Mouse (Mus musculus) limb, embryonic 10.5 days (tissue): ENCODE data around the gene Rad51d. TPM values are rescaled to one million over a fixed set of nuclear protein-coding genes. Genes with fewer than 3 reads are reported as not detected.

Experiments used
- DNase-seq: peaks from one replicate; pipeline ENCODE4 v3.0.0-alpha.2; 2017; ENCODE audit warnings: low spot score
- H3K27ac ChIP-seq: fragments of 300-500 bp; sonication (generic); 2 replicates; pipeline ENCODE4 v1.5.1; 2016; ENCODE audit warnings: mild to moderate bottlenecking
- H3K27me3 ChIP-seq: fragments of 300-500 bp; sonication (generic); 2 replicates; pipeline ENCODE4 v1.6.1; 2016; ENCODE audit warnings: low read depth, mild to moderate bottlenecking; ENCODE audit not compliant: poor library complexity, severe bottlenecking
- H3K36me3 ChIP-seq: fragments of 300-500 bp; sonication (generic); 2 replicates; pipeline ENCODE4 v1.6.1; 2016; ENCODE audit warnings: mild to moderate bottlenecking, moderate library complexity
- H3K4me1 ChIP-seq: fragments of 300-500 bp; sonication (generic); 2 replicates; pipeline ENCODE4 v1.6.1; 2016
- H3K4me3 ChIP-seq: fragments of 300-500 bp; sonication (generic); 2 replicates; pipeline ENCODE4 v1.5.1; 2016; ENCODE audit warnings: mild to moderate bottlenecking, moderate library complexity
- H3K9me3 ChIP-seq: fragments of 300-500 bp; sonication (generic); replicated peaks from 2 replicates; pipeline ENCODE4 v1.6.1; 2016; ENCODE audit warnings: mild to moderate bottlenecking
- WGBS: fragments of 180-500 bp; shearing (Covaris S2); methylation state at CpG from one replicate; pipeline ENCODE4 v1.1.7; 2016; 5-methylcytosine and 5-hydroxymethylcytosine counted together
- polyA plus RNA-seq: library from polyadenylated mRNA; unstranded; fragments of >200 nt; fragmentation: Nextera tagmentation; extraction: Ambion mirVana; gene quantifications from 2 replicates; pipeline ENCODE4 v1.2.1, GENCODE M21; 2016

Gene Rad51d
- polyA plus RNA-seq, 1 experiment from 2014 or later, result 12.8 TPM

DNA sequence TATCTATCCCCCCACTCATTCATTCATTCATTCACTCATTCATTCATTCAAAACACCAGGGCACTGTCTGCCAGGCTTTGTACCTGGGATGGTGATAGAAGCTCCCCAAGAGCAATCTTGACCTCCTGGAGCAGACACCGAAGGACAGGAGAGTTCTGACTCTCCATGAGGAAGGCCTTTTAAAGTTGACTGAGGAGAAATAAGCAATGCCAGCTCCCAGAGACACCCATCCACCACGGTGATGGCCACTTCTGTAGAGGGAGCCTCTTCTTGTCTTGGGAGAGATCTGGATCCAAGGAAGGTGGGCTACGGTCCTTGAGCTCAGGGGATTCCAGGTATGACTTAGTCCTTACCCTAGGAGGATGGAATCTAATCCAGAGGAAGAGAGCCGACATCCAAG lies 19.8 kb upstream of the Rad51d start, which contains the start of gene Unc45b:
Gene Unc45b, plus strand, starts transcription at position 301 of the 400 bp plus-strand sequence.
- WGBS, result 86% methylated on average over 4 of the region's 4 CpGs
- H3K4me1 ChIP-seq, result peaks cover 16% of the 10 kb centered on the region
- H3K27ac ChIP-seq, result no peak within 1 kb of the TSS
- H3K4me3 ChIP-seq, result no peak within 1 kb of the TSS
- no peaks in the 10 kb centered on the region for H3K9me3 ChIP-seq
- peaks cover 18% of the 10 kb centered on the region for H3K36me3 ChIP-seq
- no peak for DNase-seq
- peaks cover 32% of the 10 kb centered on the region; the same call in 1 of the 2 replicates for H3K27me3 ChIP-seq

DNA sequence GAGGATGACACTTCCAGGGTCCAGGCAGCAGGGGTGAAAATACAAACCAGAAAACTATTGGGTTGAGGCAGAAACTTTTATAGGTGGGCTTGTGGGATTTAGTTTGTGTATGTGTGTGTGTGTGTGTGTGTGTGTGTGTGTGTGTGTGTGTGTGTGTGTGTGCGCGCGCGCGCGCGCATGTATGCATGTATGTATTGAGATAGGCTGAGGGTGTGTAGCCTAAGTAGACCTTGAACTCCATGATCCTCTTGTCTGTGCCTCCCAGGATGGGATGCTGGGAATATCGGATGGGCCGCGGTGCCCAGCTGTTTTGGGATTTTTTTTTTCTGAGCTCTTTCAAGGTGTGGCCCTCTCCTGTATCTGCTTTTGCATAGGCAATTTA lies 18.2 kb upstream of the Rad51d start:
- Histone ChIP-seq H3K36me3 (peaks cover 34% of the 10 kb centered on the region), H3K27me3 (peaks cover 27% of the 10 kb centered on the region; the same call in 1 of the 2 replicates), H3K4me1 (peaks cover 16% of the 10 kb centered on the region), H3K9me3 (no peaks in the 10 kb centered on the region), H3K27ac (peak overlapping the region; percentile 88), H3K4me3 (peak overlapping the region; percentile 91)
- WGBS, result 54% methylated on average over 10 of the region's 10 CpGs
- no peak for DNase-seq

DNA sequence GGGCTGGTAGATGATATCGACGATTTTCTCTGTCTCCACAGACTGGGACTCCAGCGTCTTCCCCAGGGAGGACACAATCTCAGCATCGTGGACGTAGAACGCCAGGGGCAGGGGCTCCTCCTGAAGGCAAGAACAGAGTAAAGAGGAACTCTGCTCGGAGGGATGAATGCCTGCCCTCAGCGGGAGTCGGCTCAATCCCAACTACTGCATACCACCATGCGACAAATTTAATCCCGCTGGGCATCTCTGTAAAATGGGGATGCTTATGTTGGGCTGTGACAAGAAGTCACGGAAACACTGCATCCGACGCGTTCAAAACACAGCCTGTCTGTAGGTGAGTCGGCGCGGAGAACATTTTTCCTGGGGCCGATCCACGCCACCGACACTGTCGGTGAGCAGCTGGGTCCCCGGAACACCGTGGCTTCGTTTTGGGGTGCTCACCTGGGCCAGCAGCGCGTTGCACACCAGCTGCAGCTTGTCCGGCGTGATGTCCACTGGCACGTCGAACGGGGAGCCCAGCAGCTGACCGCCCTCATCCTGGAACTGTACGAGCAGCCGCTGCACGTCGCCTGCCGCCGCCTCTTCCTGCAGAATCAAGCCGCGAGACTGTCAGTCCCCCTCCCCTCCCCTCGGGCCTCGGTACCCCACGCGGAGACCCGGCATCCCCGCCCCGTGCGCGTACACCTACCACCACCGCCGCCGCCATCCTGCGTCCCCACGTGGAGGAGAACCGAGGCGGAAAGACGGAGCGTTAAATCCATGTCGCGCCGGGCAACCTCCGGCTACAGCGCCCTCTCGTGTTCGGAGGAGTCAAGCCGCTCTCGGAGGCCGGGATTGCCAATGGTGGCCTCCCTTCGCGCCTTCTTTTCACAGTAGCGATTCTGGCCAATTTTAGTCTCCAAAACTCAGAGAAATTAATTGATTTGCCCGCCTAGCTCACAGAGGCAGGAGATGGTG lies 17.5 kb upstream of the Rad51d start, which contains the start of gene Nle1:
Gene Nle1, minus strand, starts transcription at position 761 of the 957 bp plus-strand sequence.
- 2% methylated on average over 71 of the region's 73 CpGs for WGBS
- H3K27me3 ChIP-seq, result peaks cover 21% of the 10 kb centered on the region; the same call in 1 of the 2 replicates
- peaks cover 41% of the 10 kb centered on the region for H3K36me3 ChIP-seq
- no peaks in the 10 kb centered on the region for H3K9me3 ChIP-seq
- H3K27ac ChIP-seq, result peak within 1 kb of the TSS; percentile 88
- peak; percentile 97 for DNase-seq
- peak within 1 kb of the TSS; percentile 91 for H3K4me3 ChIP-seq
- H3K4me1 ChIP-seq, result peaks cover 16% of the 10 kb centered on the region

DNA sequence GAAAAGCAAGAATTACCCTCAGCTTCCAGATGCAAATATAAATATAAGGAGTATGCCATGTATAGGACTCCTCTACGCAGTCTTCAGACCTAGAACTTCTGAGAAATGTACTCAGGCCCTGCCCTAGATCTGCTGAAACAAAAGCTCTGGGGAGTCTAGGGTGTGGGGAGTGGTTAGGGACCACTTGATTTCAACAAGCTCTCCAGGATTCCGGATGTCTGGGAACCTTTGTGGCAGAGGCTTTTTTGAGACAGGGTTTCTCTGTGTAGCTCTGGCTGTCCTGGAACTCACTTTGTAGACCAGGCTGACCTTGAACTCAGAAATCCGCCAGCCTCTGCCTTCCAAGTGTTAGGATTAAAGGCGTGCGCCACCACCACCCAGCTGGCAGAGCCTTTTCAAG lies 15.4 kb upstream of the Rad51d start:
- no peaks in the 10 kb centered on the region for H3K9me3 ChIP-seq
- H3K4me3 ChIP-seq, result no peak overlapping the region
- no peak for DNase-seq
- no peak overlapping the region for H3K27ac ChIP-seq
- 96% methylated on average over 5 of the region's 5 CpGs for WGBS
- H3K4me1 ChIP-seq, result peaks cover 16% of the 10 kb centered on the region
- H3K36me3 ChIP-seq, result peaks cover 62% of the 10 kb centered on the region
- peaks cover 6% of the 10 kb centered on the region; the same call in 1 of the 2 replicates for H3K27me3 ChIP-seq

DNA sequence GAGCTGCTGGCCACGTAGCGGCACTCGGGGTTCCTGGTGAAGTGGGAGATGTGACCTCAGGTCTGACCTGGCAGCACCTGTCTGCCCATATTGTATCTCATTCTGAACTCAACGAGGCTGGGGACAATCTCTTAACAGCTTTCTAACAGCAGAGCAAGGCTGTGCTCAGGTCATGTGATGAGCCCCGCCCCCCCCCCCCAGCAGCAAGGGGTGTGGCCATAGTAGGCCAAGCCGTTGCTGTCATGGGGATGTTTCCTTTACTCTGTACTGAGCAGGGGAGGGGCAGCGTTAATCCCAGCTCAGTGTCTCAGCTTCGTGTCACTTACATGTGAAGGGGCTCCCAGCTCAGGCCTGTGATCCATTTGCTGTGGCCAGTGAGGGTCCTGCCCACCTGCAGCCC lies 14.5 kb upstream of the Rad51d start:
- DNase-seq, result no peak
- 67% methylated on average over 8 of the region's 8 CpGs for WGBS
- Histone ChIP-seq H3K4me3 (no peak overlapping the region), H3K27me3 (no peaks in the 10 kb centered on the region), H3K36me3 (peaks cover 71% of the 10 kb centered on the region), H3K9me3 (no peaks in the 10 kb centered on the region), H3K27ac (no peak overlapping the region), H3K4me1 (peaks cover 16% of the 10 kb centered on the region)

DNA sequence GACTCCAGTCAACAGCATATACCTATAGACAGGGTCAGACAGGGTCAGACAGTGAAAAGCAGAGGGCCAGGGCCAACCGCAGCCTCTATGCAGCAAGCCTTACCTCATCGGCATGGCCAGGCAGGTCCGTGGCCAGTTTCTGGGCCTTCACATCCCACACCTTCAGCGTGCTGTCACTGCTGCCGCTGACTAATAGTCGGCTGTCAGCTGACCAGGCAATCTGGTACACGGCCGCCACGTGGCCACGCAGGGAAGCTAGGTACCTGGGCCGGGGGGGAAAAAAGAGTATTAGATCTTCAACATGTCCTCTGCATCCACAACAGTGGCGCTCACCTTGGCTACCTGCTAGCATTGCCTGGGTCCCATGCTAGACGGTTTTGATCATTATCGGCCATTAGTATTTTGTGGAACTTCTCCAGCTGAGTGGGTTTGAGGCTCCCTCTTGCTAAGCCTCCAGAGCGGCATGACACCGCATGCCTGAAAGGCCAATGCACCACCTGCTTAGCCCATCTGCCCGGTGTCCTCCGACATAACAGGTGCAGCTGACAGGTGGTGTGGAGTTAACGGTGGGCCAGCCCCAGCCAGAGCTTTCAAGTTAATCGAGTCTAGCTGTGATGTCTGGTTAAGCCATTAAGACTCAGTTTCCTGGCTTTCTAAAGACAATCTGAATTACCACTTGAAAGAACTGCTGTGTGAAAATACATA lies 11.3 kb upstream of the Rad51d start:
- DNase-seq, result no peak
- H3K36me3 ChIP-seq, result peaks cover 95% of the 10 kb centered on the region
- H3K27me3 ChIP-seq, result no peaks in the 10 kb centered on the region
- WGBS, result 94% methylated on average over 20 of the region's 20 CpGs
- no peaks in the 10 kb centered on the region for H3K9me3 ChIP-seq
- H3K4me3 ChIP-seq, result no peak overlapping the region
- H3K4me1 ChIP-seq, result no peaks in the 10 kb centered on the region
- no peak overlapping the region for H3K27ac ChIP-seq

DNA sequence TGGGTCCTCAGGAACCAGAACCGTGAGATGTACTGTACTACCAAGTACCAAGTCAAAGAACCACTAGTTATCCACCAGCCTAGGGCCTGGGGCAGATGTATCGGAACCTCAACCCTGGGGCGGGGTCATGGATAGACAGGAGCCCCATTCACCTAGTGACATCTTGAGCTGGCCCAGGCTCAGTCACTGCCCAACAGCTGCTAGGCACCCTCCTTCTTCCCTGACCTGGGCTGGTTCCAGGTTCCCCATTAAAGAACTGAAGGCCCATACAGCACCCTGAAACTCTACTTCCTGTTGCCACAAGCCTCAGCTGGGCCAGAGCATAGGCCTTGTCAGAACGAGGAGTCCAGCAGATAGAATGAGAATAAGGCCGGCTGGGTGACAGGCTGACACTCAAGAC lies 9.3 kb upstream of the Rad51d start:
- H3K27ac ChIP-seq, result no peak overlapping the region
- 97% methylated on average over 5 of the region's 5 CpGs for WGBS
- no peak overlapping the region for H3K4me3 ChIP-seq
- DNase-seq, result no peak
- no peaks in the 10 kb centered on the region for H3K27me3 ChIP-seq
- no peaks in the 10 kb centered on the region for H3K9me3 ChIP-seq
- peaks cover 74% of the 10 kb centered on the region for H3K36me3 ChIP-seq
- no peaks in the 10 kb centered on the region for H3K4me1 ChIP-seq

DNA sequence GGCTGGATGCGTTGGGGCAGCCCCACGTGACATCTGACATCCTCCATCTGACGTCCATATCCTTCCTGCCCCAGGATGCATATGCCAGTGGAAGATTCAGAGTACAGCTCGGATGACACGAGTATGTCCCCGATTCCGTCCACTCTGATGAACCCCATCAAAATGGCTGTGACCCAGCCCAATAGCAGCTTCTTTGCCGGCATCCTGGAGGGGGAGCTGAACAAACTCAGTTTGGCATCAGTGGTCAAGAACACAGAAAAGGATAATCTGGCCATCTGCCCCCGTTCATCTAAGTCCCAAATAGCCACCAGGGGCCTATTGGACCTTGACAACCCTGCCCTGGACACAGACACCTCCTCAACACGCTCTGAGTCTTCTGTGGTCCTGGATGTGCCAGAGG lies 7.1 kb upstream of the Rad51d start:
- Histone ChIP-seq H3K4me3 (no peak overlapping the region), H3K27ac (no peak overlapping the region), H3K9me3 (no peaks in the 10 kb centered on the region), H3K36me3 (peaks cover 52% of the 10 kb centered on the region), H3K4me1 (no peaks in the 10 kb centered on the region), H3K27me3 (no peaks in the 10 kb centered on the region)
- WGBS, result 95% methylated on average over 10 of the region's 10 CpGs
- DNase-seq, result no peak

DNA sequence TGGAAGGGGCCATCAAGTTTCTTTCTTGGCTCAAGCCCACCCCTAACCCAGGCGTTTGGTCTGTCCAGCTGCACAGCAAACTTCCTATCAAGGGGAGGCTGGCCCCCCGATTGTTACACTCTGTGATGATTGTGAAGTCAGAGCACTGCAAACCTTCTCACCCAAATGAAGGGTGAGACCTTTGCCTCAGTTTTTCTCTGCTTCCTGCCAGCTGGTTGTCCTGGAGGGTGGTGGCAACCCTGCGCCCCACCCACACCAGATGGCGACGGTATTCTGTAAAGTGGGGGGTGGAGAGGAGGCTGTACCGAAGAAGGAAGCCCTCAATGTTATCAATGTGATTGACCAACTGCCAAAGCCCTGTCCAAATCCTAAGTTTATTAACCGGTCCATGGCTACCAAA lies 1.5 kb upstream of the Rad51d start, which contains the start of gene Fndc8:
Gene Fndc8, plus strand, starts transcription at position 189 of the 400 bp plus-strand sequence.
- Histone ChIP-seq H3K4me3 (no peak within 1 kb of the TSS), H3K4me1 (peaks cover 20% of the 10 kb centered on the region), H3K27me3 (0 out of 2 replicates have a peak, but pooled peaks cover 7% of the 10 kb centered on the region), H3K9me3 (no peaks in the 10 kb centered on the region), H3K27ac (no peak within 1 kb of the TSS), H3K36me3 (0 out of 2 replicates have a peak, but pooled peaks cover under 1% of the 10 kb centered on the region)
- no peak for DNase-seq
- 61% methylated on average over 7 of the region's 7 CpGs for WGBS

DNA sequence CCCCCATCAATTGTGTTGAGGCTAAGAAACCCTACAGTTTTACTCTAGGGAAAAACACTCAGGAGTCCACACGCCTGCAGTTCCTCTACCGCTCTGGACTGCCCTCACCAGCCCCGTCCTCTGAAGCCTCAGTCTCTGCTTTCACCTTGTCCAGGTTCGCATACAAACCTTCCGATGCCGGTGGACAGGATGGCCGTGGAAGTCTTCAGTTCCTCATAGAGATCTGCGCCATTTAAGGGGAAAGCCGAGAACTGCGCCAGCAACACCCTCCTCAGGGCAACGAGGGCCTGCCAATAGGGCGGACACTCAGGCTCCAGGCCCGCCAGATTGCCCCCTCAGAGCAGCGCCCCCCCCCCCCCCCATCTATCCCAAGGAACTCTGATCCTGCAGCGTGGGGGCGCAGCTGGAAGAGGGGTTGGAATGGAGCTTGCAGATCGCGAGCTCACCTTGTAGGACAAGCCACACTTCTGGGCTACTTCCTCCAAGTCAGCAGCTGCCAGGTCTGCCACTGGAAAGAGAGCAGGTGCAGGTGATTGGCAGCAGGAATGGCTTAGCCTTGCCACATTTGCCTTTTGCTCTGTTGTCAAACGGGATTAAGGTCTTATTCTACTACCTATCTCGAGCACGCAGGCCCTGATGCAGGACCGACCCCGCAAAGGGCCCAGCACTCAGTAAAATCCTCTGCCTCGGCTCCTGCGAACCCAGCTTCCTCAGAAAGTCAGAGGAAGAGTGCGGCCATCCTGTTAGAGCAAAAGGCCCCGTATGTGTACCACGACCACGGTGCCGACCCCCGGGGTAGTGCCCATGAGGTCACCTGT lies 681 bp downstream of the Rad51d start:
- H3K36me3 ChIP-seq, result no peaks in the 10 kb centered on the region
- 7% methylated on average over 31 of the region's 31 CpGs for WGBS
- H3K4me1 ChIP-seq, result peaks cover 20% of the 10 kb centered on the region
- H3K27ac ChIP-seq, result peak overlapping the region; percentile 79
- peak overlapping the region; percentile 63 for H3K4me3 ChIP-seq
- H3K27me3 ChIP-seq, result 0 out of 2 replicates have a peak, but pooled peaks cover 7% of the 10 kb centered on the region
- no peak for DNase-seq
- H3K9me3 ChIP-seq, result no peaks in the 10 kb centered on the region

DNA sequence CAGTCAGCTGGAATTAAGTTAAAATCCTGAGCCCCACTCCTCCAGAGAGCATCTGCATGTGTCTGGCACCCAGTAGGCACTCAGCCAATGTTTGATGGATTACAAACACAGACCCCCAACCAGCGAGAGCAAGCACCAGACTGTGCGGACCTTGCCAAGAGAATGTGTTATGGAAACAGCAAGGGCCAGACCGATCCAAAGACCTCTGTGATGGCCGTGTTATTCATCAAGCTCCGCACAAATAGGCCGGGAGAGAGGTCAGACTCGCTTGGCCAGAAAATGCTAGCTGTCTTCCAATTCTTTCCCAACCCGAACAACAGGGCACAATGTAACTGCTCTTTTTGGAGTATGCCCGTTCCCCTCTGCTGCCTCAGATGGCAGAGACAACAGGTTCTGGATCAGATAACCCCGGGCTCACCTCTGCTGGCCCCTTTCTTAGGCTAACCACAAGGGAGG lies 1.9 kb downstream of the Rad51d start:
- 76% methylated on average over 10 of the region's 10 CpGs for WGBS
- H3K9me3 ChIP-seq, result no peaks in the 10 kb centered on the region
- H3K27ac ChIP-seq, result no peak overlapping the region
- H3K4me1 ChIP-seq, result peaks cover 20% of the 10 kb centered on the region
- 0 out of 2 replicates have a peak, but pooled peaks cover 7% of the 10 kb centered on the region for H3K27me3 ChIP-seq
- no peak overlapping the region for H3K4me3 ChIP-seq
- H3K36me3 ChIP-seq, result no peaks in the 10 kb centered on the region
- no peak for DNase-seq

DNA sequence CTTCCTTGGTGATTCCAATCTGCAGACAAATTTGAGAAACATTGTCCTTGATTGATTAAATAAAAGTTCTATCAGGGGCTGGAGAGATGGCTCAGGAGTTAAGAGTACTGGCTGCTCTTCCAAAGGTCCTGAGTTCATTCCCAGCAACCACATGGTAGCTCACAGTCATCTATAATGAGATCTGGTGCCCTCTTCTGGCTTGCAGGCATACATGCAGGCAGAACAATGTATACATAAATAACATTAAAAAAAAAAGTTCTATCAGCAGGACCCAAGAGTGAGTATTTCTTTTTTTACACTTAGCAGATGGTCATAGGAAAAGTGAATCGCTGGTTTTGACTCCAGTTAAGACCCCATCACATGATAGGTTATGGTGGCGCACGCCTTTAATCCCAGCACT lies 3.9 kb downstream of the Rad51d start:
- Histone ChIP-seq H3K27ac (no peak overlapping the region), H3K36me3 (peaks cover 2% of the 10 kb centered on the region; the same call in 1 of the 2 replicates), H3K4me3 (no peak overlapping the region), H3K9me3 (no peaks in the 10 kb centered on the region), H3K4me1 (peaks cover 20% of the 10 kb centered on the region), H3K27me3 (0 out of 2 replicates have a peak, but pooled peaks cover 2% of the 10 kb centered on the region)
- WGBS, result 89% methylated on average over 3 of the region's 3 CpGs
- no peak for DNase-seq
